Mouse (Mus musculus): ENCODE results near the gene Adk.
A peak's percentile ranks its signal among the peaks of the same experiment; 100 is the strongest.

Gene Adk

GRCm38 (mm10) chr14:21052112-21052780, at the start of gene Adk, which contains the start of gene Ap3m1:
Gene Adk, plus strand, starts transcription at chr14:21052574.
Gene Ap3m1, minus strand, starts transcription at chr14:21052508.
- peak; percentile 98 for DNase-seq (ENCODE audit: low spot score)

GRCm38 (mm10) chr14:21013800-21014334, 38.5 kb upstream of the Adk start:
- no peak for DNase-seq (ENCODE audit: low spot score)

- DNase-seq (ENCODE audit: low spot score) = no peak
Observed at GRCm38 (mm10) chr14:21017871-21018270, 34.5 kb upstream of the Adk start.

- no peak for DNase-seq (ENCODE audit: low spot score)
Observed at GRCm38 (mm10) chr14:21018977-21019376, 33.4 kb upstream of the Adk start.

GRCm38 (mm10) chr14:21020435-21020834, 31.9 kb upstream of the Adk start:
- DNase-seq (ENCODE audit: low spot score) = no peak

GRCm38 (mm10) chr14:21027542-21027941, 24.8 kb upstream of the Adk start:
- no peak for DNase-seq (ENCODE audit: low spot score)

- DNase-seq (ENCODE audit: low spot score) = no peak
Observed at GRCm38 (mm10) chr14:21029025-21029659, 23.2 kb upstream of the Adk start.

- DNase-seq (ENCODE audit: low spot score) = peak; percentile 26
Observed at GRCm38 (mm10) chr14:21031783-21032511, 20.4 kb upstream of the Adk start.

GRCm38 (mm10) chr14:21034271-21034670, 18.1 kb upstream of the Adk start:
- no peak for DNase-seq (ENCODE audit: low spot score)

GRCm38 (mm10) chr14:21034791-21035190, 17.6 kb upstream of the Adk start:
- no peak for DNase-seq (ENCODE audit: low spot score)

- no peak for DNase-seq (ENCODE audit: low spot score)
Observed at GRCm38 (mm10) chr14:21039077-21039476, 13.3 kb upstream of the Adk start.

- no peak for DNase-seq (ENCODE audit: low spot score)
Observed at GRCm38 (mm10) chr14:21039623-21040022, 12.8 kb upstream of the Adk start.

GRCm38 (mm10) chr14:21047840-21048239, 4.5 kb upstream of the Adk start:
- DNase-seq (ENCODE audit: low spot score) = no peak

- no peak for DNase-seq (ENCODE audit: low spot score)
Observed at GRCm38 (mm10) chr14:21048879-21049278, 3.5 kb upstream of the Adk start.

GRCm38 (mm10) chr14:21050734-21051133, 1.6 kb upstream of the Adk start:
- no peak for DNase-seq (ENCODE audit: low spot score)

- no peak for DNase-seq (ENCODE audit: low spot score)
Observed at GRCm38 (mm10) chr14:21051380-21052111, 828 bp upstream of the Adk start.

GRCm38 (mm10) chr14:21052781-21053130, 382 bp downstream of the Adk start:
- peak; percentile 83 for DNase-seq (ENCODE audit: low spot score)

- DNase-seq (ENCODE audit: low spot score) = no peak
Observed at GRCm38 (mm10) chr14:21053151-21053550, 777 bp downstream of the Adk start.

GRCm38 (mm10) chr14:21053586-21053985, 1.2 kb downstream of the Adk start:
- DNase-seq (ENCODE audit: low spot score) = no peak

GRCm38 (mm10) chr14:21058972-21059371, 6.6 kb downstream of the Adk start:
- DNase-seq (ENCODE audit: low spot score) = no peak

GRCm38 (mm10) chr14:21062766-21063513, 10.6 kb downstream of the Adk start:
- DNase-seq (ENCODE audit: low spot score) = no peak

Measured in yolk sac, embryonic 10.5 days (tissue).